18 mouse cellular contexts compared by ENCODE assay signal in genomic region chr17:84293221-84293620, GRCm38 (mm10).
DNase-seq lines count a peak whose midpoint lies in the region; ATAC-seq lines count a peak whose summit lies in the region.
"Had no signal": no experiment of that assay in that cellular context is flagged by ENCODE, and none has a peak within 500 bp of the region (broad histone marks: within the 10 kb centered on the region; RNA-seq: fewer than 3 reads in every experiment).

No protein-coding gene starts in this region.

- peak overlapping the region; percentile 83 for H3K27ac ChIP-seq in heart, embryonic 11.5 days (ENCODE audit: low read depth, low read length)
- peak overlapping the region; percentile 80 for H3K27ac ChIP-seq in macrophage
- H3K27ac ChIP-seq: forebrain, embryonic 12.5 days; hindbrain, embryonic 15.5 days; kidney, embryonic 15.5 days; limb, embryonic 12.5 days; stomach, embryonic 15.5 days had no signal

- peaks cover 16% of the 10 kb centered on the region for H3K4me1 ChIP-seq in heart, embryonic 11.5 days (ENCODE audit: control insufficient read depth, insufficient read depth, low read length)
- H3K4me1 ChIP-seq: forebrain, embryonic 12.5 days; hindbrain, embryonic 15.5 days; limb, embryonic 12.5 days; stomach, embryonic 15.5 days had no signal

- H3K36me3 ChIP-seq in heart, embryonic 11.5 days (ENCODE audit: control insufficient read depth, insufficient read depth, low read length): no peaks in the 10 kb centered on the region
- H3K36me3 ChIP-seq in macrophage (ENCODE audit: inconsistent target): no peaks in the 10 kb centered on the region
- H3K36me3 ChIP-seq: forebrain, embryonic 12.5 days; hindbrain, embryonic 15.5 days had no signal

- H3K4me3 ChIP-seq in heart, embryonic 11.5 days (ENCODE audit: low read depth, low read length): no peak overlapping the region
- no peak overlapping the region for H3K4me3 ChIP-seq in macrophage (ENCODE audit: inconsistent target)
- H3K4me3 ChIP-seq: forebrain, embryonic 12.5 days; hindbrain, embryonic 15.5 days; kidney, embryonic 15.5 days; limb, embryonic 12.5 days; stomach, embryonic 15.5 days had no signal

- peak; percentile 24 for DNase-seq in heart, adult 8-10 months (ENCODE audit: low spot score)
- DNase-seq in heart, postnatal 36 days: no peak
- DNase-seq in retina, postnatal 7 days (ENCODE audit: low read depth, low spot score): peak; percentile 13
- no peak for DNase-seq in retina, postnatal 1 day
- DNase-seq in adrenal gland, postnatal 10 days: no peak
- no peak for DNase-seq in natural killer cell, adult 2 months (ENCODE audit: low spot score in 2 of 2)
- DNase-seq: cerebellum, postnatal 10 days; gastrocnemius, postnatal 14 days; lung, postnatal 4 days; midbrain, embryonic 14.5 days; right cerebral cortex, postnatal 14 days had no signal

- H3K9me3 ChIP-seq in heart, embryonic 11.5 days (replicated peaks; ENCODE audit: control insufficient read depth, low read length): no peaks in the 10 kb centered on the region
- H3K9me3 ChIP-seq: forebrain, embryonic 12.5 days; hindbrain, embryonic 15.5 days; kidney, embryonic 15.5 days; limb, embryonic 12.5 days; stomach, embryonic 15.5 days had no signal

- no peaks in the 10 kb centered on the region for H3K27me3 ChIP-seq in heart, embryonic 11.5 days (ENCODE audit: control insufficient read depth, insufficient read depth, low read length)
- H3K27me3 ChIP-seq: forebrain, embryonic 12.5 days; hindbrain, embryonic 15.5 days; kidney, embryonic 15.5 days; limb, embryonic 12.5 days; stomach, embryonic 15.5 days had no signal

- intact Hi-C loops in heart, postnatal 36 days (cut with DNase I): no loop called here

- H3K79me2 ChIP-seq in macrophage (ENCODE audit: inconsistent target): no peaks in the 10 kb centered on the region

- no peak for ATAC-seq in heart, embryonic 11.5 days (replicated peaks; ENCODE audit: insufficient number of reproducible peaks, low FRiP score, low TSS enrichment)

- 0 out of 2 replicates have a peak overlapping the region, but pooled peaks have one; percentile 43 for H3K9ac ChIP-seq in heart, embryonic 11.5 days (ENCODE audit: low read depth, low read length)
- H3K9ac ChIP-seq: forebrain, embryonic 12.5 days; hindbrain, embryonic 15.5 days; kidney, embryonic 15.5 days; limb, embryonic 12.5 days; stomach, embryonic 15.5 days had no signal

- 29% methylated on average over 4 of the region's 4 CpGs for WGBS in heart, embryonic 11.5 days (ENCODE audit: insufficient replicate concordance)
- WGBS in macrophage (ENCODE audit: missing documents): 52% methylated on average over 4 of the region's 4 CpGs

- H3K4me2 ChIP-seq in heart, embryonic 11.5 days: peak overlapping the region; percentile 46
- H3K4me2 ChIP-seq: forebrain, embryonic 12.5 days; hindbrain, embryonic 15.5 days; kidney, embryonic 15.5 days; limb, embryonic 12.5 days; stomach, embryonic 15.5 days had no signal

Comparison
In these comparisons a context has a peak if more than half of its experiments do, and no peak if none do; other contexts are left out.
1. DNase-seq: peak in heart, adult 8-10 months (single experiment) and retina, postnatal 7 days (single experiment); none in heart, postnatal 36 days (0 of 2), retina, postnatal 1 day (single experiment), adrenal gland, postnatal 10 days (single experiment) and natural killer cell, adult 2 months (0 of 2).